8 mouse cellular contexts compared by ENCODE assay signal in the genomic region with DNA sequence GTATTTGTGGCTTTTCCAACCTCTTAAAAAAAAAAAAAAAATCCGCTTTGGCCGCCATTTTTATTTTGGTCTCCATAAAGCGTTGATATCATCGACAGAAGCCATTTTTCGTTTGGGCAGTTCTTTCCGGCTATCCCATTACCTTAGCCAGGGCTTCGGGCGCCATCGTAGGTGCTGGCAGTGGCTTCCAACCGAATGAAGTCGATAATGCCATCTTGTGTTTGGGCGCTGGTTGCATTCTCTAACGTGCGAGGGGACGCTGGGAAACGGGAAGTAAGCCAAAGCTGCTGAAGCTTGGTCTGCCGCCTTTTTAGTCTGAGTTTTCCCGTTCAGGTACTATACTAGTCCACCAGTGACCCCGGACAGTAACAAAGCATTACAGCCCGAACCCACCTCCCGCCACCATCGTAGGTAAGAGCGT. TPM values are rescaled to one million over a fixed set of nuclear protein-coding genes. Genes with fewer than 3 reads are reported as not detected.
DNase-seq lines count a peak whose midpoint lies in the region; ATAC-seq and TF ChIP-seq lines count a peak whose summit lies in the region.

No protein-coding gene starts in this region.

- no peak for TF ChIP-seq CTCF in E14TG2a.4 (conservative IDR thresholded peaks at IDR 0.05; ENCODE audit: low read length)
- TF ChIP-seq CTCF in heart, postnatal 0 days (IDR thresholded peaks at IDR 0.05; ENCODE audit: low read depth), result no peak
- peak; percentile 11; the same call in 1 of the 2 replicates for TF ChIP-seq CTCF in testis, adult 2 months (IDR thresholded peaks at IDR 0.05; ENCODE audit: control insufficient read depth, insufficient read depth, insufficient replicate concordance, low read depth, low read length)

- peak; percentile 94 for DNase-seq in c-Kit-positive CD71-positive TER-119-positive erythroid progenitor cells, embryonic 14.5 days (ENCODE audit: low spot score)
- peak; percentile 97 for DNase-seq in heart, postnatal 0 days (ENCODE audit: low spot score)
- DNase-seq in kidney, postnatal 4 days, result peak; percentile 93 to 96

- under 1% methylated on average over 23 of the region's 23 CpGs for WGBS in forebrain, embryonic 12.5 days
- WGBS in heart, postnatal 0 days, result under 1% methylated on average over 23 of the region's 23 CpGs
- WGBS in liver, embryonic 16.5 days (ENCODE audit: insufficient replicate concordance), result 0% methylated on average over 23 of the region's 23 CpGs
- WGBS in neural tube, embryonic 13.5 days, result under 1% methylated on average over 23 of the region's 23 CpGs

- peak; percentile 83 for ATAC-seq in forebrain, embryonic 12.5 days (ENCODE audit: low FRiP score)
- peak; percentile 82 for ATAC-seq in heart, postnatal 0 days (ENCODE audit: insufficient read depth, low read depth)
- peak; percentile 64 for ATAC-seq in liver, embryonic 16.5 days (ENCODE audit: low read depth)
- peak; percentile 84 for ATAC-seq in neural tube, embryonic 13.5 days (ENCODE audit: low read depth)

- H3K36me3 ChIP-seq in E14TG2a.4 (ENCODE audit: insufficient read depth, low read length), result peaks cover 14% of the 10 kb centered on the region; the same call in 1 of the 2 replicates
- H3K36me3 ChIP-seq in forebrain, embryonic 12.5 days (replicated peaks), result no peaks in the 10 kb centered on the region
- no peaks in the 10 kb centered on the region for H3K36me3 ChIP-seq in heart, postnatal 0 days (replicated peaks; ENCODE audit: control insufficient read depth, insufficient read depth, low read length)
- H3K36me3 ChIP-seq in liver, embryonic 16.5 days (ENCODE audit: control insufficient read depth, insufficient read depth), result no peaks in the 10 kb centered on the region
- no peaks in the 10 kb centered on the region for H3K36me3 ChIP-seq in neural tube, embryonic 13.5 days
- no peaks in the 10 kb centered on the region for H3K36me3 ChIP-seq in testis, adult 2 months (ENCODE audit: control insufficient read depth, insufficient read depth, low read length)

- H3K9ac ChIP-seq in forebrain, embryonic 12.5 days, result peak overlapping the region; percentile 66
- H3K9ac ChIP-seq in heart, postnatal 0 days (replicated peaks; ENCODE audit: low read depth, low read length), result peak overlapping the region; percentile 71
- peak overlapping the region; percentile 87 for H3K9ac ChIP-seq in liver, embryonic 16.5 days (ENCODE audit: low read depth, low read length)
- peak overlapping the region; percentile 83 for H3K9ac ChIP-seq in neural tube, embryonic 13.5 days

- no peaks in the 10 kb centered on the region for H3K9me3 ChIP-seq in E14TG2a.4 (ENCODE audit: low read length)
- H3K9me3 ChIP-seq in forebrain, embryonic 12.5 days, result no peaks in the 10 kb centered on the region
- H3K9me3 ChIP-seq in heart, postnatal 0 days (replicated peaks; ENCODE audit: control insufficient read depth, low read length), result no peaks in the 10 kb centered on the region
- no peaks in the 10 kb centered on the region for H3K9me3 ChIP-seq in liver, embryonic 16.5 days (replicated peaks; ENCODE audit: control insufficient read depth, low read length)
- H3K9me3 ChIP-seq in neural tube, embryonic 13.5 days, result no peaks in the 10 kb centered on the region

- peak overlapping the region; percentile 46 for H3K4me2 ChIP-seq in forebrain, embryonic 12.5 days
- peak overlapping the region; percentile 71 for H3K4me2 ChIP-seq in heart, postnatal 0 days (ENCODE audit: low read depth, low read length)
- H3K4me2 ChIP-seq in liver, embryonic 16.5 days (ENCODE audit: low read depth, low read length), result peak overlapping the region; percentile 49
- peak overlapping the region; percentile 62 for H3K4me2 ChIP-seq in neural tube, embryonic 13.5 days

- peaks cover 14% of the 10 kb centered on the region for H3K4me1 ChIP-seq in E14TG2a.4 (replicated peaks; ENCODE audit: low read depth, low read length)
- H3K4me1 ChIP-seq in forebrain, embryonic 12.5 days, result peaks cover 6% of the 10 kb centered on the region
- peaks cover 7% of the 10 kb centered on the region for H3K4me1 ChIP-seq in heart, postnatal 0 days (ENCODE audit: control insufficient read depth, insufficient read depth)
- peaks cover 14% of the 10 kb centered on the region for H3K4me1 ChIP-seq in liver, embryonic 16.5 days (ENCODE audit: control insufficient read depth, low read depth, low read length)
- peaks cover 37% of the 10 kb centered on the region for H3K4me1 ChIP-seq in neural tube, embryonic 13.5 days (replicated peaks)
- no peaks in the 10 kb centered on the region; the same call in 1 of the 2 replicates for H3K4me1 ChIP-seq in testis, adult 2 months (ENCODE audit: control insufficient read depth, insufficient read depth, low read length)

- no peaks in the 10 kb centered on the region for H3K27me3 ChIP-seq in E14TG2a.4 (ENCODE audit: insufficient read depth, low read length)
- H3K27me3 ChIP-seq in forebrain, embryonic 12.5 days, result no peaks in the 10 kb centered on the region
- no peaks in the 10 kb centered on the region for H3K27me3 ChIP-seq in heart, postnatal 0 days (ENCODE audit: control insufficient read depth, insufficient read depth, low read length)
- H3K27me3 ChIP-seq in liver, embryonic 16.5 days (ENCODE audit: control insufficient read depth, insufficient read depth, low read depth, low read length), result no peaks in the 10 kb centered on the region
- no peaks in the 10 kb centered on the region for H3K27me3 ChIP-seq in neural tube, embryonic 13.5 days
- H3K27me3 ChIP-seq in testis, adult 2 months (ENCODE audit: control insufficient read depth, insufficient read depth, low read length), result no peaks in the 10 kb centered on the region

- peak overlapping the region; percentile 89 for H3K27ac ChIP-seq in forebrain, embryonic 12.5 days
- H3K27ac ChIP-seq in heart, postnatal 0 days (ENCODE audit: low read depth), result peak overlapping the region; percentile 97
- H3K27ac ChIP-seq in liver, embryonic 16.5 days (ENCODE audit: low read length), result peak overlapping the region; percentile 97
- peak overlapping the region; percentile 95 for H3K27ac ChIP-seq in neural tube, embryonic 13.5 days (replicated peaks)
- peak overlapping the region; percentile 74 for H3K27ac ChIP-seq in testis, adult 2 months (ENCODE audit: control insufficient read depth, insufficient read depth, low read depth, low read length)

- peak; percentile 92 for TF ChIP-seq EP300 in heart, postnatal 0 days (IDR thresholded peaks at IDR 0.05; ENCODE audit: low read depth)

- peak overlapping the region; percentile 89 for H3K4me3 ChIP-seq in E14TG2a.4 (replicated peaks; ENCODE audit: low read length)
- peak overlapping the region; percentile 67 for H3K4me3 ChIP-seq in forebrain, embryonic 12.5 days (replicated peaks)
- H3K4me3 ChIP-seq in heart, postnatal 0 days (ENCODE audit: low read depth, low read length), result peak overlapping the region; percentile 80
- H3K4me3 ChIP-seq in liver, embryonic 16.5 days (ENCODE audit: low read depth, low read length), result peak overlapping the region; percentile 96
- H3K4me3 ChIP-seq in neural tube, embryonic 13.5 days, result peak overlapping the region; percentile 68
- H3K4me3 ChIP-seq in testis, adult 2 months (ENCODE audit: control insufficient read depth, low read depth, low read length), result peak overlapping the region; percentile 100

- TF ChIP-seq POLR2A in testis, adult 2 months (IDR thresholded peaks at IDR 0.05; ENCODE audit: control insufficient read depth, low read depth, low read length), result peak; percentile 58; the same call in 1 of the 2 replicates

RNA-seq across cellular contexts. Expression of a gene that starts 0.8 kb away (rescaled TPM):
- 23.3 and 25.8 TPM in 2 replicates for polyA plus RNA-seq in forebrain, embryonic 12.5 days (2016; fragmentation: Nextera tagmentation; extraction: Ambion mirVana)
- total RNA-seq in heart, postnatal 0 days (2014; rRNA removed; ENCODE audit: low replicate concordance), result 14.1 and 27.9 TPM in 2 replicates
- 73.1 and 84.7 TPM in 2 replicates for polyA plus RNA-seq in heart, postnatal 0 days (2015; fragmentation: Nextera tagmentation; extraction: Ambion mirVana)
- polyA plus RNA-seq in liver, embryonic 16.5 days (2015; fragmentation: Nextera tagmentation; extraction: Ambion mirVana), result 13.9 TPM in 2 replicates
- polyA plus RNA-seq in neural tube, embryonic 13.5 days (2015; fragmentation: Nextera tagmentation; extraction: Ambion mirVana), result 18.1 and 29.4 TPM in 2 replicates
- 3.1 and 4.7 TPM in 2 replicates for polyA plus RNA-seq in testis, adult 2 months (2012; rRNA removed)

RNA-seq across cellular contexts. Expression of a gene that starts 0.8 kb away (rescaled TPM):
- polyA plus RNA-seq in forebrain, embryonic 12.5 days (2016; fragmentation: Nextera tagmentation; extraction: Ambion mirVana), result 10.6 and 12.7 TPM in 2 replicates
- 17.6 and 20.8 TPM in 2 replicates for total RNA-seq in heart, postnatal 0 days (2014; rRNA removed; ENCODE audit: low replicate concordance)
- polyA plus RNA-seq in heart, postnatal 0 days (2015; fragmentation: Nextera tagmentation; extraction: Ambion mirVana), result 14.6 and 20.8 TPM in 2 replicates
- polyA plus RNA-seq in liver, embryonic 16.5 days (2015; fragmentation: Nextera tagmentation; extraction: Ambion mirVana), result 4.0 and 5.0 TPM in 2 replicates
- 14.2 and 17.3 TPM in 2 replicates for polyA plus RNA-seq in neural tube, embryonic 13.5 days (2015; fragmentation: Nextera tagmentation; extraction: Ambion mirVana)
- polyA plus RNA-seq in testis, adult 2 months (2012; rRNA removed), result 1.7 TPM in 2 replicates

RNA-seq across cellular contexts. Expression of a gene that starts 0.9 kb away (rescaled TPM):
- polyA plus RNA-seq in forebrain, embryonic 12.5 days (2016; fragmentation: Nextera tagmentation; extraction: Ambion mirVana), result 11.6 and 12.1 TPM in 2 replicates
- total RNA-seq in heart, postnatal 0 days (2014; rRNA removed; ENCODE audit: low replicate concordance), result 0.93 and 1.2 TPM in 2 replicates
- polyA plus RNA-seq in heart, postnatal 0 days (2015; fragmentation: Nextera tagmentation; extraction: Ambion mirVana), result 2.1 and 2.6 TPM in 2 replicates
- polyA plus RNA-seq in liver, embryonic 16.5 days (2015; fragmentation: Nextera tagmentation; extraction: Ambion mirVana), result 2.3 and 2.7 TPM in 2 replicates
- 12.3 and 14.3 TPM in 2 replicates for polyA plus RNA-seq in neural tube, embryonic 13.5 days (2015; fragmentation: Nextera tagmentation; extraction: Ambion mirVana)
- 1.9 and 2.1 TPM in 2 replicates for polyA plus RNA-seq in testis, adult 2 months (2012; rRNA removed)

RNA-seq across cellular contexts. Expression of a gene that starts 6.5 kb away (rescaled TPM):
- polyA plus RNA-seq in forebrain, embryonic 12.5 days (2016; fragmentation: Nextera tagmentation; extraction: Ambion mirVana), result 17.2 and 24.3 TPM in 2 replicates
- not detected in 2 replicates for total RNA-seq in heart, postnatal 0 days (2014; rRNA removed; ENCODE audit: low replicate concordance)
- 72.6 and 84.7 TPM in 2 replicates for polyA plus RNA-seq in heart, postnatal 0 days (2015; fragmentation: Nextera tagmentation; extraction: Ambion mirVana)
- polyA plus RNA-seq in liver, embryonic 16.5 days (2015; fragmentation: Nextera tagmentation; extraction: Ambion mirVana), result 14.6 and 16.3 TPM in 2 replicates
- 17.6 and 28.8 TPM in 2 replicates for polyA plus RNA-seq in neural tube, embryonic 13.5 days (2015; fragmentation: Nextera tagmentation; extraction: Ambion mirVana)
- polyA plus RNA-seq in testis, adult 2 months (2012; rRNA removed), result not detected in 2 replicates

Comparison
In these comparisons a context has a peak if more than half of its experiments do, and no peak if none do; other contexts are left out.
1. Peak in every context shown above with its lines: DNase-seq, ATAC-seq, H3K4me3 ChIP-seq and H3K27ac ChIP-seq.